Mouse (Mus musculus): Measurements from ENCODE around the gene Me1. TPM values are rescaled to one million over a fixed set of nuclear protein-coding genes. Genes with fewer than 3 reads are reported as not detected.
A peak's percentile ranks its signal among the peaks of the same experiment; 100 is the strongest.

The Me1 gene
- total and polyA plus RNA-seq, 2 experiments from 2014 or later, result 37.5 to 76.5 TPM

DNA sequence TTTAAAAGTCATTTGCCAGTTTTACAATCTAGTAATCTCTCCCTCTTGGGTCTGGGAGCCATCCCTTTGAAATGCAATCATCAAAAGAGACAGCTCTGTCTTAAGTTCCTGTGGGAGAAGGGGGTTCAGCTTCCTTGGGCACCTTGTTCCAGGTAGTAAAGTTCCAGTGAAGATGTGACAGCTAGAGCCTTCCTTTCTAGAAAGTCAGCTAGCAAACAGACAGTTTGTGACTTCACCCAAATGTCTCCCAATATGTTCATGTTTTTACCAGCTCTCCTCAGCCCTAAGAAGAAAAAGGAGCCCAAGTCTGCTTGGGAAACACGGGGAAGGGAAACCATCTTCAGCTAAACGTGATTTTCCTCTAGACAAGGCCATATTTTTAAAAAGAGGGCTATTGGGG, 16.9 kb upstream of the Me1 start:
- ATAC-seq (no peak), DNase-seq (ENCODE audit: low spot score) (no peak)
- H3K4me2 ChIP-seq (ENCODE audit: low read depth, low read length), result no peak overlapping the region
- no peaks in the 10 kb centered on the region for H3K9me3 ChIP-seq (ENCODE audit: low read length)
- no peak for TF ChIP-seq CTCF (IDR thresholded peaks at IDR 0.05; ENCODE audit: low read depth)
- 81% methylated on average over 2 of the region's 2 CpGs for WGBS
- H3K36me3 ChIP-seq (ENCODE audit: insufficient read depth, low read length), result no peaks in the 10 kb centered on the region
- no peaks in the 10 kb centered on the region for H3K27me3 ChIP-seq (ENCODE audit: insufficient read depth, low read length)
- H3K9ac ChIP-seq (replicated peaks; ENCODE audit: low read length), result no peak overlapping the region
- no peaks in the 10 kb centered on the region for H3K4me1 ChIP-seq (ENCODE audit: insufficient read depth, low read length)
- H3K27ac ChIP-seq, result no peak overlapping the region
- H3K4me3 ChIP-seq (ENCODE audit: low read length), result no peak overlapping the region

DNA sequence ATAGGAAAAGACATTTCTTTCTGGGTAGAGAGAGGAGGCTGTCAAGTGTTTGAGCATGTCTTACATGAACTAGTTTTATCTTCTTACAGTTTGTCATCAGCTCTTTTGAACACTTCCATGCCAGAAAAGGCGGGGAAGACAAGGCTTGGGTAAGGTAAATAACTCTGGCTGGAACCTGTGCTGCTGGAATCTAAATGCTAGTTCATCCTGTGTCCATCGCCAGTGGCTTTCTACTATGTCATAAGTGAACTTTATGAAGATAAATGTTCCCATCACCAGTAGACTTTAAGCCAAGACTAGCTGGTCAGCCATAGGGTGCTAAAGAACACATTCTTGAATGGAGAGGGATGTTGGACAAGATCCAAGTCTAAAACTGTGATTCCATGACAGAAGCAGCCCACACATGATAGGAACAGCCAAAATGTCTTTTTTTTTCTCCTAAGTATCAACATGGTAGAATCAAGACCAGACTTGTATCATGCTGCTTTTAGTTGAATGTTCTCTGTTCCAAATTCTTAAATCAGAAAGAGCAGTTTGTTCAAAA, 14.4 kb upstream of the Me1 start:
- no peak for TF ChIP-seq CTCF (IDR thresholded peaks at IDR 0.05; ENCODE audit: low read depth)
- no peak for ATAC-seq
- 93% methylated on average over 2 of the region's 2 CpGs for WGBS
- Histone ChIP-seq H3K4me2 (ENCODE audit: low read depth, low read length) (no peak overlapping the region), H3K27me3 (ENCODE audit: insufficient read depth, low read length) (no peaks in the 10 kb centered on the region), H3K4me1 (ENCODE audit: insufficient read depth, low read length) (no peaks in the 10 kb centered on the region), H3K4me3 (ENCODE audit: low read length) (no peak overlapping the region), H3K27ac (no peak overlapping the region), H3K9ac (replicated peaks; ENCODE audit: low read length) (no peak overlapping the region), H3K9me3 (ENCODE audit: low read length) (no peaks in the 10 kb centered on the region), H3K36me3 (ENCODE audit: insufficient read depth, low read length) (no peaks in the 10 kb centered on the region)
- no peak for DNase-seq (ENCODE audit: low spot score)

DNA sequence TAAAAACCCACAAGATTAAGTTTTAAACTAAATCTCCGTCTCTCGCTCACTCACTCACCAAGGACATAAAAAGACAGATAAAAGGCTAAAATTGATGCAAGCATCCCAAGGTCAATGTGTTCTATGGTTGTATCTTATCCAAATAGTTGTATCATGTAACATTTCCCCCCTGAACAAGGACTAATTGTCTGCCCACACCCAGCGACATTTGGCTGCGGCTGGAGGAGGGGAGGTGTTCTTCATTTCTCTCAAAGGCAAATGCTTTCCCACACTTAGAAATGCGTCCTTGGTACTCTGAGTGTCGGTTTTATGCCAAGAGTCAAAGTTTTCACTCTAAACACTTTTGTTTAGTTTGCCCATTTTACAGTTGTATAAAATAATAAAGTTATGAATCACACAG, 13.2 kb upstream of the Me1 start:
- Histone ChIP-seq H3K4me2 (ENCODE audit: low read depth, low read length) (no peak overlapping the region), H3K9me3 (ENCODE audit: low read length) (no peaks in the 10 kb centered on the region), H3K9ac (replicated peaks; ENCODE audit: low read length) (no peak overlapping the region), H3K27me3 (ENCODE audit: insufficient read depth, low read length) (no peaks in the 10 kb centered on the region), H3K27ac (no peak overlapping the region), H3K4me1 (ENCODE audit: insufficient read depth, low read length) (no peaks in the 10 kb centered on the region), H3K36me3 (ENCODE audit: insufficient read depth, low read length) (no peaks in the 10 kb centered on the region), H3K4me3 (ENCODE audit: low read length) (no peak overlapping the region)
- WGBS, result 63% methylated on average over 6 of the region's 6 CpGs
- ATAC-seq (no peak), DNase-seq (ENCODE audit: low spot score) (no peak)
- TF ChIP-seq CTCF (IDR thresholded peaks at IDR 0.05; ENCODE audit: low read depth), result no peak

DNA sequence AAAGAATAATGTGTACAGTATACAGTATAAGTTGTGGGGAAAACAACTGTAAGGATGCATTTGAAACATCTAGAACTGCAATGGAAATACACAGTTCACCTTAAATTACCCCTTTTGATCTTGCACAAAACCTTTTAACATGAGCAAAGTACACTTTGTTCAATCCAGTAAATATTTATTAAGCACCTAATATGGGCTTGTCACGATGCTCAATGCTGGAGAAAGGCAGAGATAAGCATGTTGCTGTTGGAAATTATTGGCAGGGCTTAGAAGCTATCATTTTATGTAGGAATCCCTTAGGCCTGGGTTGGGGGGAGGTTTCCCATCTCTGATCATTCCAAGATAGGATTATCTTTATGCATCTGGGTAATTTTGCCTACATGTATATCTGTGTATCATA, 11.7 kb upstream of the Me1 start:
- no peak overlapping the region for H3K27ac ChIP-seq
- H3K27me3 ChIP-seq (ENCODE audit: insufficient read depth, low read length), result no peaks in the 10 kb centered on the region
- no peaks in the 10 kb centered on the region for H3K4me1 ChIP-seq (ENCODE audit: insufficient read depth, low read length)
- H3K4me3 ChIP-seq (ENCODE audit: low read length), result no peak overlapping the region
- TF ChIP-seq CTCF (IDR thresholded peaks at IDR 0.05; ENCODE audit: low read depth), result no peak
- no peak overlapping the region for H3K9ac ChIP-seq (replicated peaks; ENCODE audit: low read length)
- no peak overlapping the region for H3K4me2 ChIP-seq (ENCODE audit: low read depth, low read length)
- no peaks in the 10 kb centered on the region for H3K9me3 ChIP-seq (ENCODE audit: low read length)
- no peak for DNase-seq (ENCODE audit: low spot score)
- WGBS, result 70% methylated on average over 1 of the region's 1 CpGs
- no peaks in the 10 kb centered on the region for H3K36me3 ChIP-seq (ENCODE audit: insufficient read depth, low read length)
- no peak for ATAC-seq

DNA sequence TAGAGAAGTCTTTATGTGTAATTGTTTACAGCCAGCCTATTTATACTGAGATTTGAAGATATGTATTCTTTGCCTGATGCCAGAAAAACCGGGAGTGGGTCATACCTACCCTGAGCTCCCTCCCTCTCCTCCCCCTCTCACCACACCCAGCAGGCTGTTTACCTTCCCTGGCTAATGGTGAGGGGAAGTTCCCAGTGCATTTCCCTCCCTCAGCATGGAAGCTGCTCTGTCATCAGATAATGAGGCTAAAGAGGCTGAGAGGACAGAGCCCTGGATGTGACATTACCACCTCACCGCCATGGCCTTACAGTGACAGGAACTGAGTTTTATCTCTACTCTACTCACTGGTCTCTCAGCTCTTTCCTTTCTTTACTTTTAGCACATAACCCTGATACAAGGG, 6.1 kb upstream of the Me1 start:
- WGBS, result 42% methylated on average over 2 of the region's 2 CpGs
- H3K27ac ChIP-seq, result no peak overlapping the region
- DNase-seq (ENCODE audit: low spot score) (no peak), ATAC-seq (no peak)
- H3K9ac ChIP-seq (replicated peaks; ENCODE audit: low read length), result no peak overlapping the region
- no peaks in the 10 kb centered on the region for H3K36me3 ChIP-seq (ENCODE audit: insufficient read depth, low read length)
- H3K4me1 ChIP-seq (ENCODE audit: insufficient read depth, low read length), result no peaks in the 10 kb centered on the region
- no peaks in the 10 kb centered on the region for H3K9me3 ChIP-seq (ENCODE audit: low read length)
- no peak for TF ChIP-seq CTCF (IDR thresholded peaks at IDR 0.05; ENCODE audit: low read depth)
- no peak overlapping the region for H3K4me3 ChIP-seq (ENCODE audit: low read length)
- H3K27me3 ChIP-seq (ENCODE audit: insufficient read depth, low read length), result no peaks in the 10 kb centered on the region
- no peak overlapping the region for H3K4me2 ChIP-seq (ENCODE audit: low read depth, low read length)

DNA sequence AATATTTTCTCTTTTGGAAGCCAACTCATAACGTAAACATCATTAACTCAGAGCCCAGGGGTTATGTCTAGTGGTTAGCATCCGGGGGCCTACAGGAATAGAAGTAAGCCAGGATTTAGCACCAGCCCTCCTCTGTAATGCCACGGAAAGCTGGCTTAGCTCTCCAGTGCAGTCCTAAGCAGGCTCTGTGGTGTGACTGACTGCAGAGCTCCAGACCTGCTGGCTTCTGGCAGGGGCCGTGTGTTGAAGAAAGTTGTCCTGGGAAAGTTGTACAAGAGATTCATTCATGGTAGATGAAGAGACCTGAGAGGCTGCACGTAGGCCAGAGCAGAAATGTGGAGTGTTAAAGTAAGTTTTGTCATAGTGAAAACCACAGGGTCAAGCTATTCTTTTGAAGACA, 5.5 kb upstream of the Me1 start:
- Histone ChIP-seq H3K27ac (no peak overlapping the region), H3K27me3 (ENCODE audit: insufficient read depth, low read length) (no peaks in the 10 kb centered on the region), H3K4me1 (ENCODE audit: insufficient read depth, low read length) (no peaks in the 10 kb centered on the region), H3K36me3 (ENCODE audit: insufficient read depth, low read length) (no peaks in the 10 kb centered on the region), H3K4me2 (ENCODE audit: low read depth, low read length) (no peak overlapping the region), H3K9ac (replicated peaks; ENCODE audit: low read length) (no peak overlapping the region), H3K4me3 (ENCODE audit: low read length) (no peak overlapping the region), H3K9me3 (ENCODE audit: low read length) (no peaks in the 10 kb centered on the region)
- 44% methylated on average over 5 of the region's 5 CpGs for WGBS
- DNase-seq (ENCODE audit: low spot score), result peak; percentile 15
- no peak for TF ChIP-seq CTCF (IDR thresholded peaks at IDR 0.05; ENCODE audit: low read depth)
- ATAC-seq, result 0 out of 2 replicates have a peak, but pooled peaks have one; percentile 32

DNA sequence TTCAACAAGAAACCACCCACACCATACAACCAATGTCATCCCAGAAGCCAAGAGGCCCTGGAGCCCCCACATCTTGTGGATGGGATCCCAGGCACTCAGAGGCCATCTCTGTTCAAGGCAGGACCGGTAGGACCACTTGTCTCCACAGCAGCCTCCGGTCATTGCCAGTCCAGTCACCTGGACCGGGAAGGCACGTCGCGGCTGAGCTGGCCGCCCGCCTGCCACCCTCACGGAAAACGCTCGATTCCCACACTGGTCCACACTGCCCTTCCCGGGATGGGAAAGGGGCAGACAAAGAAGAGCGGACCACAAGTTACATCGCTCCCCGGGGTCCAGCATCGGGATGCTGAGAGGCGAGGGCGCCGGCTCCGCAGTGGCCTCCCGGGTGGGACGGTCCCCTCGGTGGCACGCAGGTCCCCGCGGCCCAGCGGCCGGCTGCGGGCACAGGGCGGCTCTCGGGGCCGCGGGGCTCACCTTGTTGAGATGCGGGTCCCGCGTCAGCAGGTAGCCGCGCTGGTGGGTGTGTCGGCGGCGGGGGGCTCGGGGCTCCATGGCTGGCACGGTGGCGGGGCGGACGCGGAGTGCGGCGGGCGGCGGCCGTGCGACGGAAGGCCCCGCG, 445 bp downstream of the Me1 start:
- WGBS, result 1% methylated on average over 50 of the region's 56 CpGs
- ATAC-seq (peak; percentile 78), DNase-seq (ENCODE audit: low spot score) (peak; percentile 58)
- TF ChIP-seq CTCF (IDR thresholded peaks at IDR 0.05; ENCODE audit: low read depth), result no peak
- no peaks in the 10 kb centered on the region for H3K4me1 ChIP-seq (ENCODE audit: insufficient read depth, low read length)
- peak overlapping the region; percentile 73 for H3K4me2 ChIP-seq (ENCODE audit: low read depth, low read length)
- H3K36me3 ChIP-seq (ENCODE audit: insufficient read depth, low read length), result no peaks in the 10 kb centered on the region
- H3K4me3 ChIP-seq (ENCODE audit: low read length), result peak overlapping the region; percentile 89
- H3K9ac ChIP-seq (replicated peaks; ENCODE audit: low read length), result peak overlapping the region; percentile 86
- no peaks in the 10 kb centered on the region for H3K9me3 ChIP-seq (ENCODE audit: low read length)
- no peaks in the 10 kb centered on the region for H3K27me3 ChIP-seq (ENCODE audit: insufficient read depth, low read length)
- peak overlapping the region; percentile 84 for H3K27ac ChIP-seq
